ENCODE assay signal across 30 mouse cellular contexts in genomic region chr6:8979237-8979871, GRCm38 (mm10). TPM values are rescaled to one million over a fixed set of nuclear protein-coding genes. Genes with fewer than 3 reads are reported as not detected.
DNase-seq lines count a peak whose midpoint lies in the region; ATAC-seq and TF ChIP-seq lines count a peak whose summit lies in the region.
"Had no signal": no experiment of that assay in that cellular context is flagged by ENCODE, and none has a peak within 500 bp of the region (broad histone marks: within the 10 kb centered on the region; RNA-seq: fewer than 3 reads in every experiment).

No protein-coding gene starts in this region.

- no peak for ATAC-seq in hindbrain, postnatal 0 days
- peak; percentile 29; the same call in 1 of the 2 replicates for ATAC-seq in neural tube, embryonic 12.5 days (ENCODE audit: low FRiP score, low read depth)
- ATAC-seq in hindbrain, embryonic 13.5 days (ENCODE audit: low FRiP score) = peak; percentile 79
- ATAC-seq in neural tube, embryonic 14.5 days (ENCODE audit: low read depth) = peak; percentile 44; the same call in 1 of the 2 replicates
- ATAC-seq: forebrain, embryonic 13.5 days; intestine, embryonic 16.5 days; Patski had no signal

- H3K27ac ChIP-seq in hindbrain, embryonic 10.5 days = no peak overlapping the region
- H3K27ac ChIP-seq in hindbrain, postnatal 0 days = no peak overlapping the region
- H3K27ac ChIP-seq in neural tube, embryonic 12.5 days = no peak overlapping the region
- 0 out of 2 replicates have a peak overlapping the region, but pooled peaks have one; percentile 48 for H3K27ac ChIP-seq in hindbrain, embryonic 13.5 days
- no peak overlapping the region for H3K27ac ChIP-seq in neural tube, embryonic 14.5 days (ENCODE audit: low read depth, low read length)
- H3K27ac ChIP-seq in limb, embryonic 10.5 days = no peak overlapping the region
- H3K27ac ChIP-seq: embryonic facial prominence, embryonic 10.5 days; embryonic facial prominence, embryonic 15.5 days; forebrain, embryonic 13.5 days; liver, embryonic 14.5 days; midbrain, embryonic 10.5 days had no signal

- DNase-seq in hindbrain, embryonic 10.5 days (ENCODE audit: low spot score) = peak; percentile 9
- DNase-seq in hindbrain, postnatal 0 days (ENCODE audit: low spot score) = no peak
- no peak for DNase-seq in neural tube, embryonic 10.5 days (ENCODE audit: extremely low spot score, low spot score)
- no peak for DNase-seq in cerebellum, postnatal 4 days (ENCODE audit: low spot score in 2 of 2)
- no peak for DNase-seq in limb, embryonic 10.5 days (ENCODE audit: low spot score)
- DNase-seq: adrenal gland, postnatal 36 days; cerebellum, adult 2 months; cerebellum, postnatal 14 days; gastrocnemius, postnatal 10 days; heart, postnatal 14 days; kidney, adult 9 months; kidney, postnatal 10 days; liver; lung, adult 2 months; right cerebral cortex, postnatal 4 days; thymus, adult 2 months; thymus, postnatal 36 days had no signal

- peaks cover 13% of the 10 kb centered on the region; the same call in 1 of the 2 replicates for H3K4me1 ChIP-seq in hindbrain, embryonic 10.5 days (replicated peaks)
- H3K4me1 ChIP-seq in hindbrain, postnatal 0 days (ENCODE audit: insufficient read depth, low read length) = no peaks in the 10 kb centered on the region
- peaks cover 7% of the 10 kb centered on the region for H3K4me1 ChIP-seq in neural tube, embryonic 12.5 days
- peaks cover 15% of the 10 kb centered on the region for H3K4me1 ChIP-seq in hindbrain, embryonic 13.5 days (replicated peaks)
- H3K4me1 ChIP-seq in neural tube, embryonic 14.5 days (ENCODE audit: control insufficient read depth, insufficient read depth, low read length) = no peaks in the 10 kb centered on the region
- no peaks in the 10 kb centered on the region for H3K4me1 ChIP-seq in limb, embryonic 10.5 days
- H3K4me1 ChIP-seq: embryonic facial prominence, embryonic 10.5 days; embryonic facial prominence, embryonic 15.5 days; forebrain, embryonic 13.5 days had no signal

- WGBS in hindbrain, embryonic 10.5 days = 41% methylated on average over 4 of the region's 4 CpGs
- 20% methylated on average over 4 of the region's 4 CpGs for WGBS in hindbrain, postnatal 0 days
- WGBS in neural tube, embryonic 12.5 days = 22% methylated on average over 4 of the region's 4 CpGs
- 12% methylated on average over 4 of the region's 4 CpGs for WGBS in hindbrain, embryonic 13.5 days
- 21% methylated on average over 4 of the region's 4 CpGs for WGBS in neural tube, embryonic 14.5 days
- WGBS in limb, embryonic 10.5 days = 63% methylated on average over 4 of the region's 4 CpGs

- H3K36me3 ChIP-seq in hindbrain, embryonic 10.5 days = no peaks in the 10 kb centered on the region
- no peaks in the 10 kb centered on the region for H3K36me3 ChIP-seq in hindbrain, postnatal 0 days (ENCODE audit: insufficient read depth, low read length)
- no peaks in the 10 kb centered on the region for H3K36me3 ChIP-seq in neural tube, embryonic 12.5 days
- no peaks in the 10 kb centered on the region for H3K36me3 ChIP-seq in hindbrain, embryonic 13.5 days
- no peaks in the 10 kb centered on the region for H3K36me3 ChIP-seq in neural tube, embryonic 14.5 days (ENCODE audit: control insufficient read depth, insufficient read depth, low read length)
- H3K36me3 ChIP-seq in limb, embryonic 10.5 days = no peaks in the 10 kb centered on the region
- H3K36me3 ChIP-seq: embryonic facial prominence, embryonic 10.5 days; embryonic facial prominence, embryonic 15.5 days; G1E; midbrain, embryonic 10.5 days had no signal

- no peak for TF ChIP-seq CTCF in hindbrain, postnatal 0 days (IDR thresholded peaks at IDR 0.05; ENCODE audit: low read depth)

- no peaks in the 10 kb centered on the region for H3K9me3 ChIP-seq in hindbrain, embryonic 10.5 days
- H3K9me3 ChIP-seq in hindbrain, postnatal 0 days (ENCODE audit: low read length) = no peaks in the 10 kb centered on the region
- H3K9me3 ChIP-seq in neural tube, embryonic 12.5 days = no peaks in the 10 kb centered on the region
- H3K9me3 ChIP-seq in hindbrain, embryonic 13.5 days = no peaks in the 10 kb centered on the region
- no peaks in the 10 kb centered on the region for H3K9me3 ChIP-seq in neural tube, embryonic 14.5 days (ENCODE audit: control insufficient read depth, low read length)
- H3K9me3 ChIP-seq in limb, embryonic 10.5 days (replicated peaks) = no peaks in the 10 kb centered on the region
- H3K9me3 ChIP-seq: embryonic facial prominence, embryonic 10.5 days; embryonic facial prominence, embryonic 15.5 days; forebrain, embryonic 13.5 days; G1E; midbrain, embryonic 10.5 days had no signal

- H3K9ac ChIP-seq in hindbrain, postnatal 0 days (replicated peaks; ENCODE audit: low read length) = no peak overlapping the region
- no peak overlapping the region for H3K9ac ChIP-seq in neural tube, embryonic 12.5 days
- no peak overlapping the region for H3K9ac ChIP-seq in hindbrain, embryonic 13.5 days
- no peak overlapping the region for H3K9ac ChIP-seq in neural tube, embryonic 14.5 days (replicated peaks; ENCODE audit: low read depth, low read length)
- H3K9ac ChIP-seq: embryonic facial prominence, embryonic 15.5 days; forebrain, embryonic 13.5 days; liver, embryonic 14.5 days had no signal

- H3K4me3 ChIP-seq in hindbrain, embryonic 10.5 days = no peak overlapping the region
- no peak overlapping the region for H3K4me3 ChIP-seq in hindbrain, postnatal 0 days (ENCODE audit: low read length)
- no peak overlapping the region for H3K4me3 ChIP-seq in neural tube, embryonic 12.5 days
- no peak overlapping the region for H3K4me3 ChIP-seq in hindbrain, embryonic 13.5 days
- no peak overlapping the region for H3K4me3 ChIP-seq in neural tube, embryonic 14.5 days (ENCODE audit: low read depth, low read length)
- H3K4me3 ChIP-seq in limb, embryonic 10.5 days = no peak overlapping the region
- H3K4me3 ChIP-seq: embryonic facial prominence, embryonic 10.5 days; embryonic facial prominence, embryonic 15.5 days; forebrain, embryonic 13.5 days; midbrain, embryonic 10.5 days had no signal

- no peaks in the 10 kb centered on the region for H3K27me3 ChIP-seq in hindbrain, embryonic 10.5 days (ENCODE audit: insufficient read depth, poor library complexity, severe bottlenecking)
- no peaks in the 10 kb centered on the region for H3K27me3 ChIP-seq in hindbrain, postnatal 0 days (ENCODE audit: insufficient read depth, low read length)
- H3K27me3 ChIP-seq in neural tube, embryonic 12.5 days (replicated peaks) = no peaks in the 10 kb centered on the region
- no peaks in the 10 kb centered on the region for H3K27me3 ChIP-seq in hindbrain, embryonic 13.5 days
- H3K27me3 ChIP-seq in neural tube, embryonic 14.5 days (ENCODE audit: control insufficient read depth, insufficient read depth, low read length) = no peaks in the 10 kb centered on the region
- H3K27me3 ChIP-seq in limb, embryonic 10.5 days (ENCODE audit: low read depth, poor library complexity, severe bottlenecking) = no peaks in the 10 kb centered on the region
- H3K27me3 ChIP-seq: embryonic facial prominence, embryonic 15.5 days; forebrain, embryonic 13.5 days had no signal

- no peak overlapping the region for H3K4me2 ChIP-seq in hindbrain, postnatal 0 days (ENCODE audit: low read depth, low read length)
- no peak overlapping the region for H3K4me2 ChIP-seq in neural tube, embryonic 12.5 days (replicated peaks)
- no peak overlapping the region for H3K4me2 ChIP-seq in hindbrain, embryonic 13.5 days
- H3K4me2 ChIP-seq in neural tube, embryonic 14.5 days (ENCODE audit: low read depth, low read length) = no peak overlapping the region
- H3K4me2 ChIP-seq: embryonic facial prominence, embryonic 15.5 days; forebrain, embryonic 13.5 days had no signal

RNA-seq across cellular contexts. Expression of gene Nxph1, which starts 31.1 kb away (rescaled TPM):
- 1.1 and 3.4 TPM in 2 replicates for polyA plus RNA-seq in hindbrain, embryonic 10.5 days (2016; fragmentation: Nextera tagmentation; extraction: Ambion mirVana)
- total RNA-seq in hindbrain, postnatal 0 days (2014; rRNA removed) = 65.3 and 68.5 TPM in 2 replicates
- polyA plus RNA-seq in hindbrain, postnatal 0 days (2015; fragmentation: Nextera tagmentation; extraction: Ambion mirVana) = 94.8 and 99.9 TPM in 2 replicates
- polyA plus RNA-seq in neural tube, embryonic 12.5 days (2016; fragmentation: Nextera tagmentation; extraction: Ambion mirVana) = 29.0 and 31.7 TPM in 2 replicates
- 73.9 and 83.4 TPM in 2 replicates for polyA plus RNA-seq in hindbrain, embryonic 13.5 days (2015; fragmentation: Nextera tagmentation; extraction: Ambion mirVana)
- polyA plus RNA-seq in neural tube, embryonic 14.5 days (2014; fragmentation: Nextera tagmentation; extraction: Ambion mirVana) = 108 and 122 TPM in 2 replicates
- polyA plus RNA-seq in limb, embryonic 10.5 days (2016; fragmentation: Nextera tagmentation; extraction: Ambion mirVana) = not detected in 2 replicates
- total RNA-seq: granulocyte monocyte progenitor cell, adult 5-6 weeks; heart, postnatal 14 days; megakaryocyte progenitor cell, adult 5-6 weeks had no signal
- polyA plus RNA-seq: G1E; liver, embryonic 14.5 days; Patski had no signal
